Mouse (Mus musculus) neural tube, embryonic 11.5 days (tissue): ENCODE data around the gene Gm27029. TPM values are rescaled to one million over a fixed set of nuclear protein-coding genes. Genes with fewer than 3 reads are reported as not detected.
A peak's percentile ranks its signal among the peaks of the same experiment; 100 is the strongest.
"Not testable (repeated sequence)": the region's sequence is repeated elsewhere in the genome, so short reads cannot be mapped to it uniquely, and the experiment has no call there.

Experiments
- ATAC-seq: fragments of 200-750 bp; cut with Nextera tagmentation; 2 replicates; pipeline ENCODE4 v1.8.0; 2017; ENCODE audit warnings: moderate number of reproducible peaks, mild to moderate bottlenecking, moderate TSS enrichment, moderate library complexity; ENCODE audit not compliant: insufficient read depth, low FRiP score, low TSS enrichment
- DNase-seq: peaks from one replicate; pipeline ENCODE4 v3.0.0-alpha.2; 2015; ENCODE audit warnings: low spot score
- H3K27ac ChIP-seq: fragments of 300-500 bp; sonication (generic); 2 replicates; pipeline ENCODE4 v1.5.1; 2014; ENCODE audit warnings: low read depth, mild to moderate bottlenecking, low read length
- H3K27me3 ChIP-seq: fragments of 300-500 bp; sonication (generic); 2 replicates; pipeline ENCODE4 v1.6.1; 2014; ENCODE audit warnings: mild to moderate bottlenecking, low read length, mixed read lengths; ENCODE audit not compliant: control insufficient read depth, insufficient read depth
- H3K36me3 ChIP-seq: fragments of 300-500 bp; sonication (generic); 2 replicates; pipeline ENCODE4 v1.6.1; 2014; ENCODE audit warnings: mild to moderate bottlenecking, low read length, moderate library complexity, mixed read lengths; ENCODE audit not compliant: control insufficient read depth, insufficient read depth
- H3K4me1 ChIP-seq: fragments of 300-500 bp; sonication (generic); 2 replicates; pipeline ENCODE4 v1.6.1; 2014; ENCODE audit warnings: low read length, mixed read lengths; ENCODE audit not compliant: control insufficient read depth, insufficient read depth
- H3K4me2 ChIP-seq: fragments of 300-500 bp; sonication (generic); 2 replicates; pipeline ENCODE4 v1.6.1; 2014; ENCODE audit warnings: low read depth, mild to moderate bottlenecking, moderate library complexity
- H3K4me3 ChIP-seq: fragments of 300-500 bp; sonication (generic); 2 replicates; pipeline ENCODE4 v1.5.1; 2014; ENCODE audit warnings: low read depth, low read length
- H3K9ac ChIP-seq: fragments of 300-500 bp; sonication (generic); 2 replicates; pipeline ENCODE4 v1.6.1; 2014; ENCODE audit warnings: mild to moderate bottlenecking, low read length
- H3K9me3 ChIP-seq: fragments of 300-500 bp; sonication (generic); 2 replicates; pipeline ENCODE4 v1.6.1; 2016; ENCODE audit warnings: low read length; ENCODE audit not compliant: control insufficient read depth
- WGBS: fragments of 180-500 bp; shearing (Covaris S2); extraction: QIAGEN DNeasy Blood & Tissue Kit; methylation state at CpG from one replicate; pipeline ENCODE4 v1.1.7; 2014; 5-methylcytosine and 5-hydroxymethylcytosine counted together
- polyA plus RNA-seq: library from polyadenylated mRNA; unstranded; fragments of >200 nt; fragmentation: Nextera tagmentation; extraction: Ambion mirVana; gene quantifications from 2 replicates; pipeline ENCODE4 v1.2.1, GENCODE M21; 2014

Gene Gm27029
- 9.9 and 12.5 TPM in 2 replicates for polyA plus RNA-seq

- H3K27me3 ChIP-seq = no peaks in the 10 kb centered on the region
- peak within 1 kb of the TSS; percentile 81 for H3K9ac ChIP-seq
- peak within 1 kb of the TSS; percentile 95 for H3K4me3 ChIP-seq
- peak within 1 kb of the TSS; percentile 62 for H3K27ac ChIP-seq
- no peaks in the 10 kb centered on the region for H3K9me3 ChIP-seq
- DNase-seq (no peak), ATAC-seq (peak; percentile 13; the same call in 1 of the 2 replicates)
- peaks cover 8% of the 10 kb centered on the region for H3K4me1 ChIP-seq
- no peaks in the 10 kb centered on the region; the same call in 1 of the 2 replicates for H3K36me3 ChIP-seq
- H3K4me2 ChIP-seq = peak within 1 kb of the TSS; percentile 95
- WGBS = 6% methylated on average over 23 of the region's 23 CpGs
Observed at GRCm38 (mm10) chr11:101424105-101424851, at the start of gene Gm27029. Gm27029 (minus strand) TSS chr11:101424796.

GRCm38 (mm10) chr11:101474298-101474697, 49.7 kb upstream of the Gm27029 start:
- peaks cover 16% of the 10 kb centered on the region for H3K4me1 ChIP-seq
- no peak overlapping the region for H3K9ac ChIP-seq
- no peaks in the 10 kb centered on the region for H3K9me3 ChIP-seq
- H3K27me3 ChIP-seq = no peaks in the 10 kb centered on the region
- H3K36me3 ChIP-seq = peaks cover 2% of the 10 kb centered on the region
- H3K27ac ChIP-seq = no peak overlapping the region
- no peak overlapping the region for H3K4me3 ChIP-seq
- 85% methylated on average over 5 of the region's 5 CpGs for WGBS
- no peak overlapping the region for H3K4me2 ChIP-seq
- no peak for DNase-seq
- ATAC-seq = no peak

GRCm38 (mm10) chr11:101473686-101474085, 49.1 kb upstream of the Gm27029 start:
- H3K36me3 ChIP-seq, DNase-seq, H3K27me3 ChIP-seq, H3K4me3 ChIP-seq, H3K9me3 ChIP-seq, H3K27ac ChIP-seq, ATAC-seq, H3K9ac ChIP-seq, H3K4me2 ChIP-seq: not testable (repeated sequence)
- H3K4me1 ChIP-seq = peaks cover 17% of the 10 kb centered on the region
- 100% methylated on average over 1 of the region's 1 CpGs for WGBS

GRCm38 (mm10) chr11:101472336-101472735, 47.7 kb upstream of the Gm27029 start:
- H3K9me3 ChIP-seq = no peaks in the 10 kb centered on the region
- no peaks in the 10 kb centered on the region for H3K27me3 ChIP-seq
- 54% methylated on average over 7 of the region's 7 CpGs for WGBS
- H3K4me1 ChIP-seq = peaks cover 15% of the 10 kb centered on the region
- H3K27ac ChIP-seq = no peak overlapping the region
- H3K9ac ChIP-seq = no peak overlapping the region
- H3K36me3 ChIP-seq = peaks cover 2% of the 10 kb centered on the region
- H3K4me2 ChIP-seq = no peak overlapping the region
- ATAC-seq = no peak
- no peak for DNase-seq
- no peak overlapping the region for H3K4me3 ChIP-seq

GRCm38 (mm10) chr11:101471926-101472325, 47.3 kb upstream of the Gm27029 start:
- Histone ChIP-seq H3K27ac (no peak overlapping the region), H3K36me3 (peaks cover 2% of the 10 kb centered on the region), H3K9me3 (no peaks in the 10 kb centered on the region), H3K4me2 (no peak overlapping the region), H3K27me3 (no peaks in the 10 kb centered on the region), H3K4me1 (peaks cover 12% of the 10 kb centered on the region), H3K4me3 (no peak overlapping the region), H3K9ac (no peak overlapping the region)
- no peak for DNase-seq
- 66% methylated on average over 3 of the region's 3 CpGs for WGBS
- ATAC-seq = no peak

- Histone ChIP-seq H3K27me3 (no peaks in the 10 kb centered on the region), H3K27ac (0 out of 2 replicates have a peak overlapping the region, but pooled peaks have one; percentile 34), H3K36me3 (peaks cover 2% of the 10 kb centered on the region), H3K4me1 (peaks cover 12% of the 10 kb centered on the region), H3K9me3 (no peaks in the 10 kb centered on the region), H3K4me2 (peak overlapping the region; percentile 40), H3K9ac (peak overlapping the region; percentile 26), H3K4me3 (no peak overlapping the region)
- DNase-seq (no peak), ATAC-seq (no peak)
- WGBS = 33% methylated on average over 7 of the region's 7 CpGs
Observed at GRCm38 (mm10) chr11:101470206-101470605, 45.6 kb upstream of the Gm27029 start.

GRCm38 (mm10) chr11:101469155-101469554, 44.6 kb upstream of the Gm27029 start:
- H3K4me3 ChIP-seq = peak overlapping the region; percentile 80
- 78% methylated on average over 4 of the region's 4 CpGs for WGBS
- H3K27ac ChIP-seq = no peak overlapping the region
- H3K27me3 ChIP-seq = no peaks in the 10 kb centered on the region
- H3K36me3 ChIP-seq = peaks cover 2% of the 10 kb centered on the region
- H3K9ac ChIP-seq = no peak overlapping the region; the same call in 1 of the 2 replicates
- DNase-seq (no peak), ATAC-seq (no peak)
- H3K4me2 ChIP-seq = peak overlapping the region; percentile 85
- no peaks in the 10 kb centered on the region for H3K9me3 ChIP-seq
- H3K4me1 ChIP-seq = peaks cover 17% of the 10 kb centered on the region

DNA sequence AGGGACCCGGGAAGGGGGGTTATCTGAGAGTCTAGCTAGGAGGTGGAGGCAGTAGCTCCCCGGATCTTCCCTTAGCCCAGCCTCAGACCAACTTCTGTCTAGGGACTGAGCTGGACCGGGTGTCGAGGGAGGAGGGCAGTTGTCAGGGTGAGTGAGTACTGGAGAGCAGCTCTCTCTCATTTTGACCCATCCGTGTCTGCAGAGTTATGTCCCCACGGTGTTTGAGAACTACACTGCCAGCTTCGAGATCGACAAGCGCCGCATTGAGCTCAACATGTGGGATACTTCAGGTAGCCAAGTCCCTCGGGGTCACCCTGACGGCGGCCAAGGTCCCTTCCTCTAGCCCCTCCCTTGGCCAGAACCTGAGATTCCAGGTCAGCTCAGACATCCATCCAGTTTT, 44.1 kb upstream of the Gm27029 start:
- ATAC-seq (peak; percentile 3; the same call in 1 of the 2 replicates), DNase-seq (peak; percentile 30)
- H3K36me3 ChIP-seq = peaks cover 2% of the 10 kb centered on the region
- H3K27ac ChIP-seq = no peak overlapping the region
- peak overlapping the region; percentile 86 for H3K9ac ChIP-seq
- no peaks in the 10 kb centered on the region for H3K27me3 ChIP-seq
- WGBS = 6% methylated on average over 13 of the region's 13 CpGs
- H3K4me1 ChIP-seq = peaks cover 21% of the 10 kb centered on the region
- peak overlapping the region; percentile 80 for H3K4me3 ChIP-seq
- no peaks in the 10 kb centered on the region for H3K9me3 ChIP-seq
- peak overlapping the region; percentile 85 for H3K4me2 ChIP-seq

DNA sequence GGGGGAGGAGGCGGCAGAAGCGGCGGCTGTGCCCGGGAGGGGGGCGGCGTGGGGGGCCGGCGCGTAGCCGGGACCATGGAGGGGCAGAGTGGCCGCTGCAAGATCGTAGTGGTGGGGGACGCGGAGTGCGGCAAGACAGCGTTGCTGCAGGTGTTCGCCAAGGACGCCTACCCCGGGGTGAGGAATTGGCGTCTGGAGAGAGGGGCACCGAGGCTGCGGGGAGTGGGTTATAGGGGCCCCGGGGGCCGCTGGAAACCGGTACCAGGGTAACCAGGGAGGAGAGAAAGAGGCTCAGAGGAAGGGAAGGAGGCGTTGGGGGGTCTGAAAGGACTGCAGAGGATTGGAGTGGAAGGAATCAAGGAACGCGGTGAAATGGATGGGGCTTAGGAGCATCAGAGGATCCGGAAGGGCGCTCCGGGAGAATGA, 43.7 kb upstream of the Gm27029 start:
- Histone ChIP-seq H3K36me3 (peaks cover 2% of the 10 kb centered on the region), H3K9ac (peak overlapping the region; percentile 86), H3K4me3 (peak overlapping the region; percentile 80), H3K9me3 (no peaks in the 10 kb centered on the region), H3K27me3 (no peaks in the 10 kb centered on the region), H3K4me1 (peaks cover 25% of the 10 kb centered on the region), H3K4me2 (peak overlapping the region; percentile 85), H3K27ac (peak overlapping the region; percentile 80)
- under 1% methylated on average over 28 of the region's 31 CpGs for WGBS
- ATAC-seq (no peak; the same call in 1 of the 2 replicates), DNase-seq (no peak)
